Mouse (Mus musculus): ENCODE data around the gene Agap1. TPM values are rescaled to one million over a fixed set of nuclear protein-coding genes. Genes with fewer than 3 reads are reported as not detected.
A peak's percentile ranks its signal among the peaks of the same experiment; 100 is the strongest.

The Agap1 gene
- polyA plus RNA-seq, 1 experiment from 2014 or later = 17.6 TPM

DNA sequence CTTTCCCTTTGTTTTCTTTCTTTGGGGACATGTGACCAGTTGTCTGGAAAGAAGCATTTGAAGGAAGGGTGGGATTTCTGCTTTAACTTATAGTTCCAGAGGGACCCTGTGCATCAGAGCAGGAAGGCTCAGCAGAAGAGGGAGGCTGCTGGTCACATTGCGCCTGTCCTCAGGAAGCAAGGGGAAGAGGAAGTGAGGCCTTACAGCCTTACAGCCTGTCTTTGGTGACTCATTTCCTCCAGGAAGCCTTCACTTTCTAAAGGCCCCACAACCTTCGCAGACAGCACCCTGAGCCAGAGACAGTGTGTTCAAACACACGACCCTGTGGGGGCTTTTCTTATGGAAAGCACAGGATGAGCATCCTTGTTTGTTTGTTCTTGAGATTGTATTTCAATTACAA is 287.8 kb downstream of the Agap1 start:
- no peak overlapping the region for H3K4me2 ChIP-seq (replicated peaks; ENCODE audit: low read depth, low read length)
- no peak overlapping the region for H3K9ac ChIP-seq (replicated peaks; ENCODE audit: low read depth, low read length)
- no peaks in the 10 kb centered on the region; the same call in 1 of the 2 replicates for H3K36me3 ChIP-seq (ENCODE audit: control insufficient read depth, insufficient read depth, low read length)
- no peaks in the 10 kb centered on the region for H3K4me1 ChIP-seq (ENCODE audit: control insufficient read depth, insufficient read depth, low read length)
- no peaks in the 10 kb centered on the region for H3K9me3 ChIP-seq (ENCODE audit: control insufficient read depth, low read depth, low read length)
- 71% methylated on average over 3 of the region's 3 CpGs for WGBS
- ATAC-seq (ENCODE audit: insufficient number of reproducible peaks, insufficient read depth, low FRiP score, low read depth) = no peak
- no peaks in the 10 kb centered on the region for H3K27me3 ChIP-seq (ENCODE audit: control insufficient read depth, insufficient read depth, low read length)
- H3K27ac ChIP-seq (ENCODE audit: low read length) = no peak overlapping the region
- no peak overlapping the region for H3K4me3 ChIP-seq (ENCODE audit: low read depth, low read length)

DNA sequence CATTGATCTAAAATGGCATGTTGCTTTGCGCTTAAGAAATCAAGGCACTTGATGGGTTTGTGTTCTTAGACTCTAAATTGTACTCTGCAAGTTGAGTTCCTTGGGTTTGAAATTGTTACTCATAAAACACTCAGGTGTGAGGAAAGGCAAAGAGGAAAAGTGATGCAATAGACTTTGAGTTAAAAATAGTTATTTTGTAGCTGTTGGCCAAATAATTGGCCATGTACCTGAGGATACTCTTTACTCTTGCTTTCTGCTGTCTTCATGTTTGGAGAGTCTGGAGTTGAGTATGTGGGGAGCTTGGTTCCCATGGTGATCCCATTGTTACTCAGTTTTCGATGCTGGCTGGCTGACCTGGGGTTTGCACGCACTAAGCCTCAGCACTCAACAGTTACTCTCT is 291.6 kb downstream of the Agap1 start:
- H3K9ac ChIP-seq (replicated peaks; ENCODE audit: low read depth, low read length) = no peak overlapping the region
- WGBS = 84% methylated on average over 3 of the region's 3 CpGs
- H3K4me1 ChIP-seq (ENCODE audit: control insufficient read depth, insufficient read depth, low read length) = peaks cover 9% of the 10 kb centered on the region; the same call in 1 of the 2 replicates
- no peaks in the 10 kb centered on the region; the same call in 1 of the 2 replicates for H3K36me3 ChIP-seq (ENCODE audit: control insufficient read depth, insufficient read depth, low read length)
- no peaks in the 10 kb centered on the region for H3K27me3 ChIP-seq (ENCODE audit: control insufficient read depth, insufficient read depth, low read length)
- no peak overlapping the region for H3K4me2 ChIP-seq (replicated peaks; ENCODE audit: low read depth, low read length)
- H3K4me3 ChIP-seq (ENCODE audit: low read depth, low read length) = no peak overlapping the region
- H3K9me3 ChIP-seq (ENCODE audit: control insufficient read depth, low read depth, low read length) = no peaks in the 10 kb centered on the region
- no peak for ATAC-seq (ENCODE audit: insufficient number of reproducible peaks, insufficient read depth, low FRiP score, low read depth)
- H3K27ac ChIP-seq (ENCODE audit: low read length) = no peak overlapping the region

DNA sequence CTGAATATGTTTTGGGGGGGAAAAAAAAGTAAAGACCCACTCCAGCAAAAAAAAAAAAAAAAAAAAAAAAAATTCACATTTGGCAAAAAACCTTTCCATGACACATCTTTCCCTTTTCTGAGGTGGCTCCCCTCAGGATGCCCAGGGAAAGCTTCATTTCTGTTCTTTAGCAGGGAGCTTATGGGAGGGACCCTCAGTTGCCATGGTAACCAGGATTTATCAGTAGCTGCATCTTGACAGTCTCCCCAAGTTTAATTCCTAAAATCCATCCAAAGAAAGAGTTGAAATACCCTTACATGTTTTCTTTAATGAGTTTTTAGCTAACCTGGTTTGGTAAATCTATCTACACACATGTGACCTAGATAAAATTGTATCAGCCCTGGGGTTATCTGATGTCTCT is 295.1 kb downstream of the Agap1 start:
- Histone ChIP-seq H3K4me3 (ENCODE audit: low read depth, low read length) (no peak overlapping the region), H3K27ac (ENCODE audit: low read length) (no peak overlapping the region), H3K9me3 (ENCODE audit: control insufficient read depth, low read depth, low read length) (no peaks in the 10 kb centered on the region), H3K4me2 (replicated peaks; ENCODE audit: low read depth, low read length) (no peak overlapping the region), H3K4me1 (ENCODE audit: control insufficient read depth, insufficient read depth, low read length) (peaks cover 9% of the 10 kb centered on the region; the same call in 1 of the 2 replicates), H3K36me3 (ENCODE audit: control insufficient read depth, insufficient read depth, low read length) (no peaks in the 10 kb centered on the region; the same call in 1 of the 2 replicates), H3K9ac (replicated peaks; ENCODE audit: low read depth, low read length) (no peak overlapping the region), H3K27me3 (ENCODE audit: control insufficient read depth, insufficient read depth, low read length) (no peaks in the 10 kb centered on the region)
- no peak for ATAC-seq (ENCODE audit: insufficient number of reproducible peaks, insufficient read depth, low FRiP score, low read depth)

DNA sequence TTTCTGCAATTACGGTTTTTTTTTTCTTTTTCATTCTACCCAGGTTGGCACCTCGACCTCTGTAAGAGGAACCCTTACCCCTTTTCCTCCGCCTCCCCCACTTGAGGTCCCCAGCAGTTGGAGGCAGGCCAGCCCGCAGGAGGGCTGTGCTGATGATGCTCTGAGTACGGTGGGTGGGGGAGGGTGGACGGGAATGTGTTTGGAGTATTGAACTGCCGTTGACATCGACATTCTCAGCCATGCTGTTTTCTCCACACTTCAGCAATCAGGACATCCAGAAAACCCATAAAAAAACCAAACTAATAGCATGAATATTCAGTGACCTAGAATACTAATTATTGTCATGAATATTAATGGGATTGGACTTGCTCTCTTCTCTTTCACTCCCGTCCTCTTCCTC is 295.9 kb downstream of the Agap1 start:
- Histone ChIP-seq H3K27ac (ENCODE audit: low read length) (no peak overlapping the region), H3K9ac (replicated peaks; ENCODE audit: low read depth, low read length) (no peak overlapping the region), H3K4me2 (replicated peaks; ENCODE audit: low read depth, low read length) (peak overlapping the region; percentile 31; the same call in 1 of the 2 replicates), H3K27me3 (ENCODE audit: control insufficient read depth, insufficient read depth, low read length) (no peaks in the 10 kb centered on the region), H3K4me3 (ENCODE audit: low read depth, low read length) (no peak overlapping the region), H3K4me1 (ENCODE audit: control insufficient read depth, insufficient read depth, low read length) (peaks cover 9% of the 10 kb centered on the region; the same call in 1 of the 2 replicates), H3K9me3 (ENCODE audit: control insufficient read depth, low read depth, low read length) (no peaks in the 10 kb centered on the region), H3K36me3 (ENCODE audit: control insufficient read depth, insufficient read depth, low read length) (no peaks in the 10 kb centered on the region; the same call in 1 of the 2 replicates)
- ATAC-seq (ENCODE audit: insufficient number of reproducible peaks, insufficient read depth, low FRiP score, low read depth) = no peak
- 18% methylated on average over 9 of the region's 9 CpGs for WGBS

DNA sequence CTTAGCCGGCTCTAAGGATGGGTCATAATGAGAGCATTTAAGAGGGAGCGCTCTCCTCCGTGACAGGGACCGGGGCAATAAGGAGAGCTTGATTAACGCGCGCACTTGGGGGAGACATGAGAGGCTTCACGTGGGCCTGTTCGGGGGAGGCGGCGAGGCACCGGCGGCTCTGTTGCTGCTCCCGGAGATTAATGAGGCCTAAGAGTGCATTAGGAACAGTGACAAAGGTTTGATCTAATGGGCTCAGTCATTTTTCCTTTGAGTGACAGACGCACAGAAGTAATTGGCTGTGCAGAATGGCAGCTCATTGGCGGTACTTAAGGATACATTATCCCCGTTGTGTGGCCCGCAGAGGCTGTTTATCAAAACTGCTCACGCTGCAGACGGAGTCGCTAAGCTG is 296.3 kb downstream of the Agap1 start:
- ATAC-seq (ENCODE audit: insufficient number of reproducible peaks, insufficient read depth, low FRiP score, low read depth) = no peak
- peak overlapping the region; percentile 31; the same call in 1 of the 2 replicates for H3K4me2 ChIP-seq (replicated peaks; ENCODE audit: low read depth, low read length)
- H3K27ac ChIP-seq (ENCODE audit: low read length) = no peak overlapping the region
- no peak overlapping the region for H3K4me3 ChIP-seq (ENCODE audit: low read depth, low read length)
- no peaks in the 10 kb centered on the region; the same call in 1 of the 2 replicates for H3K36me3 ChIP-seq (ENCODE audit: control insufficient read depth, insufficient read depth, low read length)
- peaks cover 9% of the 10 kb centered on the region; the same call in 1 of the 2 replicates for H3K4me1 ChIP-seq (ENCODE audit: control insufficient read depth, insufficient read depth, low read length)
- WGBS = 23% methylated on average over 21 of the region's 21 CpGs
- no peaks in the 10 kb centered on the region for H3K9me3 ChIP-seq (ENCODE audit: control insufficient read depth, low read depth, low read length)
- H3K9ac ChIP-seq (replicated peaks; ENCODE audit: low read depth, low read length) = no peak overlapping the region
- no peaks in the 10 kb centered on the region for H3K27me3 ChIP-seq (ENCODE audit: control insufficient read depth, insufficient read depth, low read length)

DNA sequence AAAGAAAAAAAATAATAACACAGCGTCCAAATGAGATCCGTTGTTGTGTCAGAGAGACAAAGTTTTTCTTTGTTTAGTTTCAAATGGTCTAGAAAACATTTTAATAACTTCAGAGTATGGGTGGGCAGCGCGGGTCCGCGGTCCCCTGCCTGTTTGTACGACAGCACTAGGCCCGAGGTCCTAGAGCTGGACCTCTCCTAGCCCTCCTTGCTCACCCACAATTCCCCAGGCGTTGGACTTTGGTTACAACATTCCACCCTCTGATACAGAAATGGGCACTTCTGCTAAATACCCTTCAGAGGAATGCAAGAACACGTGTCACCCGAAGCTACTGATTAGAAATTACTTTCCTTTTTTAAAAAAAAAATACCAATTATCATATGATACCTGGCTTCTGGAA is 296.7 kb downstream of the Agap1 start:
- no peaks in the 10 kb centered on the region; the same call in 1 of the 2 replicates for H3K36me3 ChIP-seq (ENCODE audit: control insufficient read depth, insufficient read depth, low read length)
- H3K9ac ChIP-seq (replicated peaks; ENCODE audit: low read depth, low read length) = no peak overlapping the region
- H3K4me3 ChIP-seq (ENCODE audit: low read depth, low read length) = no peak overlapping the region
- ATAC-seq (ENCODE audit: insufficient number of reproducible peaks, insufficient read depth, low FRiP score, low read depth) = no peak
- H3K4me2 ChIP-seq (replicated peaks; ENCODE audit: low read depth, low read length) = peak overlapping the region; percentile 31; the same call in 1 of the 2 replicates
- H3K27me3 ChIP-seq (ENCODE audit: control insufficient read depth, insufficient read depth, low read length) = no peaks in the 10 kb centered on the region
- H3K27ac ChIP-seq (ENCODE audit: low read length) = no peak overlapping the region
- H3K9me3 ChIP-seq (ENCODE audit: control insufficient read depth, low read depth, low read length) = no peaks in the 10 kb centered on the region
- H3K4me1 ChIP-seq (ENCODE audit: control insufficient read depth, insufficient read depth, low read length) = peaks cover 9% of the 10 kb centered on the region; the same call in 1 of the 2 replicates
- 64% methylated on average over 11 of the region's 11 CpGs for WGBS

DNA sequence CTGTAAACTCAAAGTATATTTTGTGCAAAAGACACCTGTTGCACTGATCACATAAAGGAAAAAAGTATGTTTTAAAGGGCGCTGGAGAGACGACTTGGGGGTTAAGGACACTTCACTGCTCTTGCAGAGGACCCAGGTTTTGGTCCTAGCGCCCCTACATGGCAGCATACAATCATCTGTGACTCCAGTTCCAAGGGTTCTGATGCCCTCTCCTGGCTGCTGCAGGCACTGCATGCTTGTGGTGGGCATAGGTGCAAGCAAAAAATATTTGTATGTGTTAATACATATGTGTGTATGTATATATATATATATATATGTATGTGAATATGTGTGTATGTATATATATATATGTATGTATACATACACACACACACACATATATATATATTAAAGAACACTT is 298.1 kb downstream of the Agap1 start:
- H3K27me3 ChIP-seq (ENCODE audit: control insufficient read depth, insufficient read depth, low read length) = no peaks in the 10 kb centered on the region
- H3K4me1 ChIP-seq (ENCODE audit: control insufficient read depth, insufficient read depth, low read length) = peaks cover 9% of the 10 kb centered on the region; the same call in 1 of the 2 replicates
- H3K9ac ChIP-seq (replicated peaks; ENCODE audit: low read depth, low read length) = no peak overlapping the region
- no peak overlapping the region for H3K4me2 ChIP-seq (replicated peaks; ENCODE audit: low read depth, low read length)
- H3K27ac ChIP-seq (ENCODE audit: low read length) = no peak overlapping the region
- no peak overlapping the region for H3K4me3 ChIP-seq (ENCODE audit: low read depth, low read length)
- WGBS = 92% methylated on average over 3 of the region's 3 CpGs
- no peaks in the 10 kb centered on the region for H3K9me3 ChIP-seq (ENCODE audit: control insufficient read depth, low read depth, low read length)
- no peaks in the 10 kb centered on the region for H3K36me3 ChIP-seq (ENCODE audit: control insufficient read depth, insufficient read depth, low read length)
- ATAC-seq (ENCODE audit: insufficient number of reproducible peaks, insufficient read depth, low FRiP score, low read depth) = no peak

DNA sequence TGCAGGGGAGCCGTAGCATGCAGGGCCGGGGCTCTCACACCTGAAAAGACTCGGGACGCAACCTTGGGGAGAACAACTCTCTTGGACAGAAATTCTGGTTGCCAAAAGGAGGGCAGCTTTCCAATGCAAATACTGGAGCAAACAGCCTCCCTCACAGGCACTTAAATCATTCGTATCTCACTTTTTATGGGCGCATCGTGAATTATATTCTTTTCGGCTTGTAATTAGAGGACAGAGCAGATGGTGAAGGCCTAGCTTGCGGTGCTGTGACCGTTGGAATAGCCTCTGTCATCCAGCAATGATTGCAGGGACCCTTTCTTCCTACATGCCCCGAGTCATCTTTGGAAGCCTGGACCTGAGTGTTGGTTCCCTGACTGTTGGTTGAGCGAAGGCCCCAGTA is 300.8 kb downstream of the Agap1 start:
- no peak overlapping the region for H3K4me2 ChIP-seq (replicated peaks; ENCODE audit: low read depth, low read length)
- peaks cover 8% of the 10 kb centered on the region; the same call in 1 of the 2 replicates for H3K4me1 ChIP-seq (ENCODE audit: control insufficient read depth, insufficient read depth, low read length)
- no peak for ATAC-seq (ENCODE audit: insufficient number of reproducible peaks, insufficient read depth, low FRiP score, low read depth)
- H3K4me3 ChIP-seq (ENCODE audit: low read depth, low read length) = no peak overlapping the region
- no peak overlapping the region for H3K9ac ChIP-seq (replicated peaks; ENCODE audit: low read depth, low read length)
- 62% methylated on average over 12 of the region's 12 CpGs for WGBS
- H3K27ac ChIP-seq (ENCODE audit: low read length) = no peak overlapping the region
- H3K27me3 ChIP-seq (ENCODE audit: control insufficient read depth, insufficient read depth, low read length) = no peaks in the 10 kb centered on the region
- no peaks in the 10 kb centered on the region for H3K9me3 ChIP-seq (ENCODE audit: control insufficient read depth, low read depth, low read length)
- no peaks in the 10 kb centered on the region for H3K36me3 ChIP-seq (ENCODE audit: control insufficient read depth, insufficient read depth, low read length)

DNA sequence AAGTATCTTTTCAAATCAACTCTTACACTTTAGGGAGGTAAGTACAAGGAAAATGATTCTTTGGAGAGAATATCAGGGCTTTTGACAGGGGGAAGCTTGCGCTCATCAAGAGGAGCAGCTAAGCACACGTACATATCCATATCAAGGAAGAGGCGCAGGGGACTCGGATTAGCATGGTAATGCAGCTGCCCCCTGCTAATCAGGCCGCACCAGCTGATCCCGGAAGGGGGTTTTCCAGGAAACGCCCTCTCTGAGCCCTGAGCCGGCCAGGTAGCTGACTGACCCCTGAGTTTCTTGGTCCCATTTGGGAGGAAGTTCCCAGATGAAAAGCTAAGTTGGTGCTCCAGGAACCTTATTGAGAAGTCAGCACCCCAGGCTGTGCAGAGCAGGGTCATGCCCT is 301.8 kb downstream of the Agap1 start:
- WGBS = 55% methylated on average over 8 of the region's 8 CpGs
- H3K4me3 ChIP-seq (ENCODE audit: low read depth, low read length) = no peak overlapping the region
- H3K4me2 ChIP-seq (replicated peaks; ENCODE audit: low read depth, low read length) = no peak overlapping the region
- ATAC-seq (ENCODE audit: insufficient number of reproducible peaks, insufficient read depth, low FRiP score, low read depth) = no peak
- H3K9ac ChIP-seq (replicated peaks; ENCODE audit: low read depth, low read length) = no peak overlapping the region
- H3K36me3 ChIP-seq (ENCODE audit: control insufficient read depth, insufficient read depth, low read length) = no peaks in the 10 kb centered on the region
- no peak overlapping the region for H3K27ac ChIP-seq (ENCODE audit: low read length)
- H3K4me1 ChIP-seq (ENCODE audit: control insufficient read depth, insufficient read depth, low read length) = no peaks in the 10 kb centered on the region
- H3K9me3 ChIP-seq (ENCODE audit: control insufficient read depth, low read depth, low read length) = no peaks in the 10 kb centered on the region
- no peaks in the 10 kb centered on the region for H3K27me3 ChIP-seq (ENCODE audit: control insufficient read depth, insufficient read depth, low read length)

All from stomach, embryonic 14.5 days (tissue).